Mouse (Mus musculus): ENCODE measurements around the gene Hspd1.
"Not testable (repeated sequence)": the region's sequence is repeated elsewhere in the genome, so short reads cannot be mapped to it uniquely, and the experiment has no call there.

The Hspd1 gene

GRCm38 (mm10) chr1:55087932-55088610, at the start of gene Hspd1, which contains the start of gene Hspe1:
Hspd1 (minus strand) TSS chr1:55088243.
Hspe1 (plus strand) TSS chr1:55088132.
- DNase-seq (ENCODE audit: low read depth), result peak; percentile 100

GRCm38 (mm10) chr1:55135846-55136245, 47.8 kb upstream of the Hspd1 start:
- DNase-seq (ENCODE audit: low read depth), result no peak

GRCm38 (mm10) chr1:55134301-55134700, 46.3 kb upstream of the Hspd1 start:
- DNase-seq (ENCODE audit: low read depth), result no peak

GRCm38 (mm10) chr1:55133173-55133572, 45.1 kb upstream of the Hspd1 start:
- DNase-seq (ENCODE audit: low read depth), result no peak

- no peak for DNase-seq (ENCODE audit: low read depth)
Observed at GRCm38 (mm10) chr1:55132308-55132707, 44.3 kb upstream of the Hspd1 start.

GRCm38 (mm10) chr1:55131424-55132014, 43.5 kb upstream of the Hspd1 start:
- DNase-seq (ENCODE audit: low read depth), result peak; percentile 51

- peak; percentile 96 for DNase-seq (ENCODE audit: low read depth)
Observed at GRCm38 (mm10) chr1:55130943-55131401, 42.9 kb upstream of the Hspd1 start, which contains the start of gene Mob4. Mob4 (plus strand) TSS chr1:55131231.

- no peak for DNase-seq (ENCODE audit: low read depth)
Observed at GRCm38 (mm10) chr1:55130190-55130916, 42.3 kb upstream of the Hspd1 start.

- no peak for DNase-seq (ENCODE audit: low read depth)
Observed at GRCm38 (mm10) chr1:55129716-55130115, 41.7 kb upstream of the Hspd1 start.

- DNase-seq (ENCODE audit: low read depth), result not testable (repeated sequence)
Observed at GRCm38 (mm10) chr1:55124136-55124535, 36.1 kb upstream of the Hspd1 start.

GRCm38 (mm10) chr1:55123561-55123960, 35.5 kb upstream of the Hspd1 start:
- no peak for DNase-seq (ENCODE audit: low read depth)

GRCm38 (mm10) chr1:55123046-55123445, 35.0 kb upstream of the Hspd1 start:
- no peak for DNase-seq (ENCODE audit: low read depth)

- DNase-seq (ENCODE audit: low read depth), result no peak
Observed at GRCm38 (mm10) chr1:55109066-55109766, 21.2 kb upstream of the Hspd1 start.

GRCm38 (mm10) chr1:55108473-55108872, 20.4 kb upstream of the Hspd1 start:
- peak; percentile 23 for DNase-seq (ENCODE audit: low read depth)

GRCm38 (mm10) chr1:55107644-55108043, 19.6 kb upstream of the Hspd1 start:
- DNase-seq (ENCODE audit: low read depth), result no peak

GRCm38 (mm10) chr1:55106919-55107585, 19.0 kb upstream of the Hspd1 start:
- DNase-seq (ENCODE audit: low read depth), result no peak

GRCm38 (mm10) chr1:55092469-55092868, 4.4 kb upstream of the Hspd1 start:
- DNase-seq (ENCODE audit: low read depth), result no peak

- DNase-seq (ENCODE audit: low read depth), result no peak
Observed at GRCm38 (mm10) chr1:55092056-55092455, 4.0 kb upstream of the Hspd1 start.

GRCm38 (mm10) chr1:55089498-55090064, 1.5 kb upstream of the Hspd1 start:
- DNase-seq (ENCODE audit: low read depth), result no peak

GRCm38 (mm10) chr1:55088611-55089497, 811 bp upstream of the Hspd1 start:
- DNase-seq (ENCODE audit: low read depth), result no peak

Data from NIH3T3 (cell line).